Mouse (Mus musculus) testis, adult 10 weeks (tissue): Measurements from ENCODE around the gene Esp24. TPM values are rescaled to one million over a fixed set of nuclear protein-coding genes. Genes with fewer than 3 reads are reported as not detected.

ENCODE experiments used
- polyA plus RNA-seq: library from polyadenylated mRNA; stranded (reverse); fragments of 350-450 nt; fragmentation: Illumina TruSeq; extraction: RNeasy Lipid Tissue Mini Kit (QIAGEN cat#74804); gene quantifications from one replicate; pipeline ENCODE4 v1.2.3, GENCODE M21; 2014; ENCODE audit warnings: low read depth, low replicate concordance

The Esp24 gene
- not detected for polyA plus RNA-seq

DNA sequence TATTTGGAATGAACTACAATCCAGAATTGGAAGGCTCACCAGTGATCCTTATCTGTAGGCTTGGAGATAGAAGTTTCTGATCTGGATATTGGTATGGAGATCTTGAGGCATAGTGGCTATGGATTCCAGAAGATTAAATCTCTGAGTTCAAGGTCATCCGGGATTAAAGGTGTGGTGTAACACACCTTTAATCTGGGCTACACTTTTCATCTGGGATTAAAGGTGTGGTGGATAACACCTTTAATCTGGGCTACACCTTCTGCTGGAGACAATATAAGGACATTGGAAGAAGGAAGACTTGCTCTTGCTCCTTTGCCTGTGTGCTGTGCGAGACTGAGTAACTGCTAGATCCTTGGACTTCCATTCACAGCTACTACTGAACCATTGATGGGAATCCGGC lies at the start of gene Esp24:
TSS of gene Esp24 (plus strand) at position 301 of the 400 bp plus-strand sequence.

DNA sequence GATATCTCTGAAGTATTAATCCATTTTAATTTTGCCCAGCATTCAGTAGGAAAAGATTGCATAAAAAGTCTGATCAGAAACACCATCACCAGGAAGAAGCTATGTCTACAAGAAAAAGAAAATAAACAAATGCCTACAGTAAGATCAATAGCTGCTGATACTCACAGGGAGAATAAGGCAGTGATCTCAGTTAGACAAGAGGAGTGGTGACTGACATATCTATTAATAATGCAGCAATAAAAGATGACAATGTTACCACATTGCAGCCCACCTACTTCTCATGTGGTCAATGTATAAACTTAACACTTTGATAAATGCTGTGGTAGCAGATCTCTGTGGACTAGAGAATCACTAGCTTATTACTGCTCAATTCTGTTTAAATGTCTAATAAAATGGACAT lies 6.7 kb downstream of the Esp24 start, which contains the start of gene Gm21903:
TSS of gene Gm21903 (minus strand) at position 101 of the 400 bp plus-strand sequence.

DNA sequence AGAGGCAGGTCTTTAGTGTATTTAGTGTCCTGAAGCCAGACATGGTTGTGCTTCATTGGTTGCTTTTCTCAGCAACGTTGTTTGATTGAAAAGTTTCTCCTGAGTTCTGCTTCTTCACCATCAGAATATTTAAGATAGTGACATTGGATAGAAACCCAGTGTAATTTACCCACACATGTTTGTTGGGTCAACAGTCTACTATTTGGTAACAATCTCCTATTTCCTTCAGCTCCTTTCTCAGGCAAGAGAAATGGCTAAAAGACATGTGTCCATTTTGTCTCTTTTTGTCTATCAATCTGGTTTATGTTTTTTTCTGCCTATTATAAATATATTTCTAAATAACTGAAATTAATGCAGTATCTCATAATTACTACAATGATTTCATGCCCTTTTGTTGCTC lies 40.4 kb downstream of the Esp24 start, which contains the start of gene Esp23:
TSS of gene Esp23 (minus strand) at position 101 of the 400 bp plus-strand sequence.

Other genes starting within 250 kb of the Esp24 start
- not detected for gene Gm21903, start 6.6 kb downstream of the Esp24 start, polyA plus RNA-seq
- 0.91 TPM for gene Esp23, start 40.3 kb downstream of the Esp24 start, polyA plus RNA-seq
- not detected for gene Esp22, start 58.6 kb downstream of the Esp24 start, polyA plus RNA-seq